Mouse (Mus musculus) B cell, adult 2 months (primary cell): ENCODE measurements around the gene Prelp.

Experiments
- DNase-seq, 2 experiments: peaks; one replicate each; pipeline ENCODE4 v3.0.0; 2022

The Prelp gene

GRCm38 (mm10) chr1:133891489-133891888 is 29.7 kb downstream of the Prelp start:
- no peak for DNase-seq

GRCm38 (mm10) chr1:133889949-133890598 is 31.1 kb downstream of the Prelp start:
- no peak for DNase-seq

GRCm38 (mm10) chr1:133887538-133888250 is 33.5 kb downstream of the Prelp start:
- no peak for DNase-seq

- DNase-seq = no peak
Measured at GRCm38 (mm10) chr1:133887044-133887443, 34.2 kb downstream of the Prelp start.

GRCm38 (mm10) chr1:133886431-133886830 is 34.8 kb downstream of the Prelp start:
- DNase-seq = no peak

GRCm38 (mm10) chr1:133885811-133886210 is 35.4 kb downstream of the Prelp start:
- no peak for DNase-seq

- DNase-seq = no peak
Measured at GRCm38 (mm10) chr1:133884746-133885145, 36.5 kb downstream of the Prelp start.

- DNase-seq = no peak
Measured at GRCm38 (mm10) chr1:133884090-133884489, 37.1 kb downstream of the Prelp start.

GRCm38 (mm10) chr1:133882283-133883217 is 38.7 kb downstream of the Prelp start:
- no peak for DNase-seq

GRCm38 (mm10) chr1:133881813-133882212 is 39.4 kb downstream of the Prelp start:
- no peak for DNase-seq

- no peak for DNase-seq
Measured at GRCm38 (mm10) chr1:133878825-133879423, 42.3 kb downstream of the Prelp start.

- no peak for DNase-seq
Measured at GRCm38 (mm10) chr1:133876936-133877335, 44.3 kb downstream of the Prelp start.

GRCm38 (mm10) chr1:133873086-133873813 is 48.0 kb downstream of the Prelp start:
- no peak for DNase-seq

GRCm38 (mm10) chr1:133871241-133871640 is 50.0 kb downstream of the Prelp start:
- no peak for DNase-seq

GRCm38 (mm10) chr1:133869221-133869620 is 52.0 kb downstream of the Prelp start:
- no peak for DNase-seq

- DNase-seq = no peak
Measured at GRCm38 (mm10) chr1:133863257-133863997, 57.8 kb downstream of the Prelp start.

GRCm38 (mm10) chr1:133861028-133861427 is 60.2 kb downstream of the Prelp start:
- no peak for DNase-seq
